Mouse (Mus musculus): Measurements from ENCODE around the gene Osbpl11. TPM values are rescaled to one million over a fixed set of nuclear protein-coding genes. Genes with fewer than 3 reads are reported as not detected.
A peak's percentile ranks its signal among the peaks of the same experiment; 100 is the strongest.
"Not testable (repeated sequence)": the region's sequence is repeated elsewhere in the genome, so short reads cannot be mapped to it uniquely, and the experiment has no call there.

Osbpl11 gene
- polyA plus RNA-seq, 1 experiment from 2014 or later: 16.7 TPM

DNA sequence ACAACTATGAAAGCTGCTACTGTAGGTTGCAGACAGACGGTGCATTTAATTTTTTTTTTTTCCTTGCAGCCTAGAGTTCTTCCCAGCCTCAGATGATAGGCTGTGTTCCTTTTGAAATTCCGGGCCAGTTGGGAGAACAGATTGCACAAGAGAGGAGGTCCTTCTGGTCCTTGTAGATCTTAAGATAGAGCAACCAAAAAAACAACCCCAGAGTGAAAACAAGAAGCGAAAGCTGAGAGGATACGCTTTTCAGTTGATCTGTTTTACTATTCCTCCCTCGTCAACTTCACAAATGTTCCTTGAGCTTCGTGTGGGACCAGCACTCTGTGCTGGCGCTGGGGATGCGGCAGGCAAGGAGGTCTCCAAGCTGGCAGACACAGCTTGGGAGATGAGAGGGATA lies 33.3 kb upstream of the Osbpl11 start:
- H3K4me3 ChIP-seq (ENCODE audit: control insufficient read depth in 1 of 2, insufficient read depth in 1 of 2, low read depth in 1 of 2, low read length in 2 of 2): no peak overlapping the region
- ATAC-seq (ENCODE audit: insufficient number of reproducible peaks, insufficient read depth, low FRiP score, low read depth): no peak
- H3K27me3 ChIP-seq (ENCODE audit: control insufficient read depth, insufficient read depth, low read length): no peaks in the 10 kb centered on the region
- H3K9ac ChIP-seq (ENCODE audit: low read length): no peak overlapping the region
- no peaks in the 10 kb centered on the region for H3K9me3 ChIP-seq (ENCODE audit: control insufficient read depth, low read length)
- no peaks in the 10 kb centered on the region for H3K4me1 ChIP-seq (ENCODE audit: control insufficient read depth in 2 of 2, insufficient read depth in 2 of 2, low read length in 2 of 2)
- no peak overlapping the region for H3K27ac ChIP-seq (replicated peaks in 1 of 2; ENCODE audit: control insufficient read depth in 1 of 2, insufficient read depth in 1 of 2, low read depth in 2 of 2, low read length in 2 of 2)
- H3K4me2 ChIP-seq (ENCODE audit: low read length): no peak overlapping the region
- no peaks in the 10 kb centered on the region for H3K36me3 ChIP-seq (ENCODE audit: control insufficient read depth, insufficient read depth, low read length)
- 66% methylated on average over 8 of the region's 8 CpGs for WGBS

DNA sequence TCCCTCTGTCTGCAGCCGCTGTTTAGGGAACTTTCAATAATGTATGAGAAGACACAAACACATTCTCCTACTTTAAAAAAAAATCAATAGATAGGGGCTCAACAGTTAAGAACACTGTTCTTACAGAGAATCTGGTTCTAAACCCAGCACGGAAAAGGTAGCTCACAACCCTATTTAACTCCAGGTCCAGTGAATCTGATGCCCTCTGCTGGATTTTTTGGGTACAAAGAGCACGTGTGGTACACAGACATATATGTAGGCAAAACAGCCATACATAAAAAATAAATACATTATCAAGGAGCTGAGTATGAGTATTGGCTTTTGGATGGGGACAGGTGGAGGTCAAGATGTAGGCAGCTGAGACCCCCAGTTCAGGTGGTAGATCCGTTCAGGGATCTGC lies 29.9 kb upstream of the Osbpl11 start:
- Histone ChIP-seq H3K27ac (replicated peaks in 1 of 2; ENCODE audit: control insufficient read depth in 1 of 2, insufficient read depth in 1 of 2, low read depth in 2 of 2, low read length in 2 of 2) (no peak overlapping the region), H3K4me2 (ENCODE audit: low read length) (no peak overlapping the region), H3K4me1 (ENCODE audit: control insufficient read depth in 2 of 2, insufficient read depth in 2 of 2, low read length in 2 of 2) (no peaks in the 10 kb centered on the region), H3K9me3 (ENCODE audit: control insufficient read depth, low read length) (no peaks in the 10 kb centered on the region), H3K9ac (ENCODE audit: low read length) (no peak overlapping the region), H3K36me3 (ENCODE audit: control insufficient read depth, insufficient read depth, low read length) (no peaks in the 10 kb centered on the region), H3K27me3 (ENCODE audit: control insufficient read depth, insufficient read depth, low read length) (no peaks in the 10 kb centered on the region), H3K4me3 (ENCODE audit: control insufficient read depth in 1 of 2, insufficient read depth in 1 of 2, low read depth in 1 of 2, low read length in 2 of 2) (no peak overlapping the region)
- no peak for ATAC-seq (ENCODE audit: insufficient number of reproducible peaks, insufficient read depth, low FRiP score, low read depth)
- 42% methylated on average over 4 of the region's 4 CpGs for WGBS

DNA sequence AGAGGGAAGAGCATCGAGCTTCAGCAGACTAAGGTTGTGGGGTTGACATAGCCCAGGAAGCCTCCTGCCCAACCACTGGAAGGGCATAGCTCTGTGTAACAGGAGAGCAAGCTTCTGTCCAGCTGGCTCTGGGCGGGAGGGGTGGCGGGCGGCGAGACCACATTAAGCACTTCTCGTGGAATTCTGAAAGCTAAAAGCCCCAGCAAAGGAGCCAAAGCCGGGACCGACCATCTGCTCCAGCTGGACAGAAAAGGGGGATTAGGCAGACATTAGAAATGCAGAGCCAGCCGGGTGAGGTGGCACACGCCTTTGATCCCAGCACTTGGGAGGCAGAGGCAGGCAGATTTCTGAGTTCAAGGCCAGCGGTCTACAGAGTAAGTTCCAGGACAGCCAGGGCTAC lies 26.9 kb upstream of the Osbpl11 start:
- Histone ChIP-seq H3K4me1 (ENCODE audit: control insufficient read depth in 2 of 2, insufficient read depth in 2 of 2, low read length in 2 of 2) (peaks cover 0 to under 1% of the 10 kb centered on the region in 2 experiments; a peak in 1 of 4 replicates), H3K9me3 (ENCODE audit: control insufficient read depth, low read length) (no peaks in the 10 kb centered on the region), H3K4me2 (ENCODE audit: low read length) (no peak overlapping the region), H3K27me3 (ENCODE audit: control insufficient read depth, insufficient read depth, low read length) (no peaks in the 10 kb centered on the region), H3K4me3 (ENCODE audit: control insufficient read depth in 1 of 2, insufficient read depth in 1 of 2, low read depth in 1 of 2, low read length in 2 of 2) (no peak overlapping the region), H3K9ac (ENCODE audit: low read length) (no peak overlapping the region), H3K36me3 (ENCODE audit: control insufficient read depth, insufficient read depth, low read length) (no peaks in the 10 kb centered on the region), H3K27ac (replicated peaks in 1 of 2; ENCODE audit: control insufficient read depth in 1 of 2, insufficient read depth in 1 of 2, low read depth in 2 of 2, low read length in 2 of 2) (no peak overlapping the region)
- ATAC-seq (ENCODE audit: insufficient number of reproducible peaks, insufficient read depth, low FRiP score, low read depth): no peak
- 86% methylated on average over 11 of the region's 11 CpGs for WGBS

DNA sequence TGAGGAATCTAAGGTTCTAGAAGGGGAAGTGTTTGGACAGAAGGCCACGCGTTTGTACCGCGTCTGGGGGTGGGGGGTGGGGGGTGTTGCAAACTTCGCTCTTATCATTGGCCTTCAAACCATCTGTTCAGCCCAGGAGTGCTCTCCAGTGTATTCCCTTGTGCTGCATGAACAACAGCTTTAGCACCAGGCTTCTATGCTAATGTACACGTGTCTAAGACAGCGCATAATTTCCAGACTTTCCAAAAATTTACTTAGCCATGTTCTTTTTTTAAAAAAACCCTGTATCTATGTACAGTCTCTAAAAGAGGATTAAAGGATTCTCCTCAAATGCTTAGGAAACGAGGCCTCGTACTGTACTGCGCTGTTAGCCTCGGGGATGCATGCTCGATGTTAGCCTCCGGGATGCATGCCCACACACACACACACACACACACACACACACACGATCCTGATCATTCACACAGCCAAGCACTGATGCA lies 26.2 kb upstream of the Osbpl11 start:
- H3K36me3 ChIP-seq (ENCODE audit: control insufficient read depth, insufficient read depth, low read length): no peaks in the 10 kb centered on the region
- H3K4me1 ChIP-seq (ENCODE audit: control insufficient read depth in 2 of 2, insufficient read depth in 2 of 2, low read length in 2 of 2): peaks cover 2 to 7% of the 10 kb centered on the region in 2 experiments; a peak in 1 of 4 replicates
- no peak overlapping the region for H3K4me3 ChIP-seq (ENCODE audit: control insufficient read depth in 1 of 2, insufficient read depth in 1 of 2, low read depth in 1 of 2, low read length in 2 of 2)
- no peaks in the 10 kb centered on the region for H3K27me3 ChIP-seq (ENCODE audit: control insufficient read depth, insufficient read depth, low read length)
- ATAC-seq (ENCODE audit: insufficient number of reproducible peaks, insufficient read depth, low FRiP score, low read depth): no peak
- H3K9ac ChIP-seq (ENCODE audit: low read length): no peak overlapping the region
- no peak overlapping the region for H3K27ac ChIP-seq (replicated peaks in 1 of 2; ENCODE audit: control insufficient read depth in 1 of 2, insufficient read depth in 1 of 2, low read depth in 2 of 2, low read length in 2 of 2)
- 87% methylated on average over 14 of the region's 14 CpGs for WGBS
- H3K4me2 ChIP-seq (ENCODE audit: low read length): no peak overlapping the region
- no peaks in the 10 kb centered on the region for H3K9me3 ChIP-seq (ENCODE audit: control insufficient read depth, low read length)

DNA sequence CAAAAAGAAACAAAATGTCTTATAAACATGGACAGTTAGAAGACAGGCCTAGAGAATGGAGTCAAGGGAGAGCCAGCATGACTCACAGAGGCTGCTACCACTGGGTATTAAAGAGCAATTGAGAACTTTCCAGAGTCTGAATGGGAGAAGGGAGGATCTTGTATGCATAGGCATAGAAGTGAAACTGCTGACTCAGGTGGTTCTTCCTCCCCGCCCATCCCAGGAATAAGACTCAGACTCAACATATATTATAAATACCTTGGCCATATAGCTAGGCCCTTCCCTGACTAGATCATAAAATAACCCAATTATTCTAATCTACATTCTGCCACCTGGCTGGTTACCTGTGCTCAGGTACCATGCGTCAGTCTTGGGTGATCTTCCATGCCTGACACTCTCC lies 25.5 kb upstream of the Osbpl11 start:
- no peak overlapping the region for H3K4me2 ChIP-seq (ENCODE audit: low read length)
- WGBS: 87% methylated on average over 2 of the region's 2 CpGs
- H3K9me3 ChIP-seq (ENCODE audit: control insufficient read depth, low read length): no peaks in the 10 kb centered on the region
- no peaks in the 10 kb centered on the region for H3K36me3 ChIP-seq (ENCODE audit: control insufficient read depth, insufficient read depth, low read length)
- no peak for ATAC-seq (ENCODE audit: insufficient number of reproducible peaks, insufficient read depth, low FRiP score, low read depth)
- H3K27me3 ChIP-seq (ENCODE audit: control insufficient read depth, insufficient read depth, low read length): no peaks in the 10 kb centered on the region
- H3K27ac ChIP-seq (replicated peaks in 1 of 2; ENCODE audit: control insufficient read depth in 1 of 2, insufficient read depth in 1 of 2, low read depth in 2 of 2, low read length in 2 of 2): no peak overlapping the region
- H3K4me1 ChIP-seq (ENCODE audit: control insufficient read depth in 2 of 2, insufficient read depth in 2 of 2, low read length in 2 of 2): peaks cover 2 to 8% of the 10 kb centered on the region in 2 experiments; a peak in 1 of 4 replicates
- H3K4me3 ChIP-seq (ENCODE audit: control insufficient read depth in 1 of 2, insufficient read depth in 1 of 2, low read depth in 1 of 2, low read length in 2 of 2): no peak overlapping the region
- no peak overlapping the region for H3K9ac ChIP-seq (ENCODE audit: low read length)

DNA sequence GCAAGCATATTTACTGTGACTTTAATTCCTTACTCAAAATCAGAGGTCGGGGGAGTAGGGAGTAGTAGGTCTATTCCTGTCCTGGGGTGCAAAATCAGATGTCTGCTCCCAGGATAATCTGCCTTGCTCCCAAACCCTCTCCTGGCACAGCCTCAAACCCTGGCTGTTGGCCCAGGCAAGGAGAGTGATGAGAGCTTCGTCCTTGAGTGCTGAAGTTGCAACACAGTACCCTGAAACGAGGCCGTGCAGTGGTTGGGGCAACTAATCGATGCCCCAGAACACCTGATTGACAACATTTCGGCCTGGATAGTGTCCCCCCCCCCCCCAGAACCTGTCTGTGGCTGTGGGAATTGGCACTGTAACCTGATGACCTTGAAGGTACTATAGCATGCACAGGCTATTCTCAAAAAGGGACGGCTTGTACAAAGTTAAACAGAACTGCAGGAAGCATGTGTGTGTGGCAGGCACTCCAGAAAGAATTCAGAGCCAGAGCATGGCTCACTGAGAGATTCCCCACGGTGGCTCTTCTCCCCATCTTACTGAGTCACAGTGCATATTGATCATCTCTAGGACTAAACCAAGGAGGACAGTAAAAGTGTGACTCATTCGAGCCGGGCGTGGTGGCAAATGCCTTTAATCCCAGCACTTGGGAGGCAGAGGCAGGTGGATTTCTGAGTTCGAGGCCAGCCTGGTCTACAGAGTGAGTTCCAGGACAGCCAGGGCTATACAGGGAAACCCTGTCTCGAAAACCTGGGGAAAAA lies 21.4 kb upstream of the Osbpl11 start:
- peak overlapping the region; percentile 45 to 77 for H3K27ac ChIP-seq (replicated peaks in 1 of 2; ENCODE audit: control insufficient read depth in 1 of 2, insufficient read depth in 1 of 2, low read depth in 2 of 2, low read length in 2 of 2)
- no peak for ATAC-seq (ENCODE audit: insufficient number of reproducible peaks, insufficient read depth, low FRiP score, low read depth)

DNA sequence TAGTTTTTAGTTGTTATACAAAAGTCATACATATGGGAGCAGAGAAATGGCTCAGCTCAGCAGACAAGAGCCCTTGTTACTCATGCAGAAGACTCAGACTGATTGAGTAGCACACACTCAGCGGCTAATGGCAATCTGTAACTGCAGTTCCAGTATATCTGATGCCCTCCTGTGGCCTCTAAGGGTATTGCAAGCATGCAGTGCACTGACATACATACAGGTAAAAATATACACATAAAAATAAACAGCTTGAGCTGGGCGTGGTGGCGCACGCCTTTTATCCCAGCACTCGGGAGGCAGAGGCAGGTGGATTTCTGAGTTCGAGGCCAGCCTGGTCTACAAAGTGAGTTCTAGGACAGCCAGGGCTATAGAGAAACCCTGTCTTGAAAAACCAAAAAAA lies 18.6 kb upstream of the Osbpl11 start:
- not testable (repeated sequence) for H3K4me2 ChIP-seq (ENCODE audit: low read length); H3K9ac ChIP-seq (ENCODE audit: low read length); H3K9me3 ChIP-seq (ENCODE audit: control insufficient read depth, low read length); H3K27ac ChIP-seq (replicated peaks in 1 of 2; ENCODE audit: control insufficient read depth in 1 of 2, insufficient read depth in 1 of 2, low read depth in 2 of 2, low read length in 2 of 2); H3K27me3 ChIP-seq (ENCODE audit: control insufficient read depth, insufficient read depth, low read length); ATAC-seq (ENCODE audit: insufficient number of reproducible peaks, insufficient read depth, low FRiP score, low read depth); H3K36me3 ChIP-seq (ENCODE audit: control insufficient read depth, insufficient read depth, low read length); H3K4me3 ChIP-seq (ENCODE audit: control insufficient read depth in 1 of 2, insufficient read depth in 1 of 2, low read depth in 1 of 2, low read length in 2 of 2)
- peaks cover 2 to 11% of the 10 kb centered on the region in 2 experiments; a peak in 1 of 4 replicates for H3K4me1 ChIP-seq (ENCODE audit: control insufficient read depth in 2 of 2, insufficient read depth in 2 of 2, low read length in 2 of 2)
- 62% methylated on average over 6 of the region's 6 CpGs for WGBS

More for the DNA sequence above, 21.4 kb upstream of the Osbpl11 start:
- Histone ChIP-seq H3K36me3 (ENCODE audit: control insufficient read depth, insufficient read depth, low read length) (no peaks in the 10 kb centered on the region), H3K27me3 (ENCODE audit: control insufficient read depth, insufficient read depth, low read length) (no peaks in the 10 kb centered on the region), H3K4me1 (ENCODE audit: control insufficient read depth in 2 of 2, insufficient read depth in 2 of 2, low read length in 2 of 2) (peaks cover 2 to 8% of the 10 kb centered on the region in 2 experiments; a peak in 1 of 4 replicates), H3K9ac (ENCODE audit: low read length) (0 out of 2 replicates have a peak overlapping the region, but pooled peaks have one; percentile 27), H3K9me3 (ENCODE audit: control insufficient read depth, low read length) (no peaks in the 10 kb centered on the region), H3K4me2 (ENCODE audit: low read length) (peak overlapping the region; percentile 36; the same call in 1 of the 2 replicates), H3K4me3 (ENCODE audit: control insufficient read depth in 1 of 2, insufficient read depth in 1 of 2, low read depth in 1 of 2, low read length in 2 of 2) (no peak overlapping the region)
- WGBS: 53% methylated on average over 13 of the region's 13 CpGs

Measured in heart, embryonic 14.5 days (tissue).